Mouse (Mus musculus) kidney, adult 8-10 months (tissue): ENCODE data around the gene Wwox.
A peak's percentile ranks its signal among the peaks of the same experiment; 100 is the strongest.

Experiments
- DNase-seq, 2 experiments: peaks; one replicate each; pipeline ENCODE4 v3.0.0; 2022

The Wwox gene

DNA sequence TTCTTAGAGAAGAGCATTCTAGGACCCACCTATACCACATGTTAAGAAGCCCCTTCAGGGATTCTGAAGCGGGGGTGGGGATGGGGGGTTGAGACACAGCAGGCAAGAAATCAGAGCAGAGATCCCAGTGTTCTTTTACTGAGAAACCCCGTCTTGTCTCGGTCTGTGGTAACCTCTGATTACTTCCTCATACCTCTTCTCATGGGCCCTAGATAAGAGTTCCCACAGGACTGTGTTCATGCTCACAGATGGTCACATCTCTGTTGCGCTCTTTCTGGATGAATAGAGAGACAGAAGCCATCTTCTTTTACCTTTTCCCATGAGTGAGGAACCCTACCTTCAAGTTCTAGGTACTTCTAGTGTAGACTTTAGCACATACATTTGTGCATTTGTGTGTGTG lies 488.5 kb downstream of the Wwox start:
- no peak for DNase-seq

DNA sequence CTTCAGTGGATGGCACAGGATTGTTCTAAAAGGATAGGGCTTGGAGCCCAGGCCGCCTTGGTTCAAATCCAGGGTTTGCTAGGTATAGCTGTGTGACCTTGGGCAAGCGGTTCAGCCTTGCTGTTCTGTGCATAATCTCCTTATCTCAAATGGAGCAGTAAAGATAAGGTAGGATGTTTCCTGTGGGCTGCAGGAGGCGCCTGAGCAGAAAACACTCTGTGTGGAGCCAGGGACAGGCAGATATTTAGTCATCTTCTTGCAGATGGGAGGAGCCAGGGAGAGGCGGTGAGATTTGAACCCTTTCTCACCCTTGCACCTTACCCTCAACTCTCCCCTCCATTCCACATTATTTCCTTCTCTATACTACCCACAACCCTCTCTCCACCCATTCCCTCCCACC lies 490.1 kb downstream of the Wwox start:
- DNase-seq = no peak

DNA sequence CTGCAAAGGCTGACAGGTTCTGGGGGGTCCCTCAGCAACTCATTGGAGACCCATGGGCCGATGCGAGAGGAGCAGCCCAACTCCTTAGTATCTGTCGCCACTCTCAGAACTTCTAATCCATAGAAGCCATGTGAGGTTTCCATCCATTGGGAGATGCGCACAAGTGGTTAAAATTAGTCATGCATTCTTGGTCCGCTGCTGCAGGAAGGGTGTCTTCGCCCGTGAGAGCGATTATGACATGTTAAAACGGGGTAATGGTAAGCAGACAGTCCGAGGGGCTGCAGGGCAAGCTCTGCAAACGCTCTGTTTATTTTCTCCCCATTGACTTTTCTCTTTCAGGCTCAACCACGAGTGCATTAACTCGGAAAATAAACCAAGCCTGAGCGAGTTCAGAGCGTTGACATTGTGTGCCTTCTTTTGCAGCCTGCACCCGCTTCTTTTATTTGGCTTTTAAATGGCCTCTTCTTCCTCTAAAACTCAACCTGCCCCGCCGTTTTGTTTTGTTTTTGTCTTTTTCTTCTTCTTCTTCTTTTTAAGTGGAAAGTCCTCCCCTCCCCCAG lies 492.7 kb downstream of the Wwox start:
- no peak for DNase-seq

DNA sequence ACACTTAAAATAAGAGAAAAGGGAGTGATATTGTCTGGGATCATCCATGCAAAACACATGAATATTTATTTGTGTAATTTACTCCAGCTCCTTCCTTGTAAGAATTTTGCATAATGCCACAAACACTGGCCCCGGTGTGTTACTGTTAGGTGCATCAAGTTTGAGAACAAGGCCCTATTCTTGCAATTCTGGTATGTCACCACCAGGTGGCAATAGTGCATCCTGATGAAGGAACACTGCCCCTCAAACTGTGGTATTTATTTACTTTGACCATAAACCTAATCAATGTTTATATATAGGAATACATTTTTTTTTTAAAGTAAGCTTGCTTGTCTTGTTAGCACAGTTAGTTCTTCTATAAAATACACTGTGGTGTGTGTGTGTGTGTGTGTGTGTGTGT lies 493.8 kb downstream of the Wwox start:
- no peak for DNase-seq

DNA sequence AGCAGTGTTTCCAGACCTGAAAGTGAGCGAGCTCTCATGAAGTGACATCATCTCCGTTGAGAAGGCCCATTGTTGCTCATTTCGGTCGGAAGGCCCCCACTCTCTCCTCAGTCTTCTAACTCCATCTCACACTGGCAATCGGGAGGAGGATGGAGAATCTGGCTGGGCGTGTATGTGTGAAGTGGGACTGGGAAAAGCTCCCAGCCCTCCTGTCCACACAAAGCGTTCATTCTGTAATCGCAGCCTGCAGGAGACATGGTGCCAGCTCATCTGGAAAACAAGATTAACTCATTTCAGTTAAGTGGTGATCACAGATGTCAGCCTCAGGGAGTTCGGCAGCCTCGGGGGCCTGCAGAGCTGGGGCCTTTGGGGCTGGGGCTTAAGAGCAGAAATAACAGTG lies 497.4 kb downstream of the Wwox start:
- no peak for DNase-seq

DNA sequence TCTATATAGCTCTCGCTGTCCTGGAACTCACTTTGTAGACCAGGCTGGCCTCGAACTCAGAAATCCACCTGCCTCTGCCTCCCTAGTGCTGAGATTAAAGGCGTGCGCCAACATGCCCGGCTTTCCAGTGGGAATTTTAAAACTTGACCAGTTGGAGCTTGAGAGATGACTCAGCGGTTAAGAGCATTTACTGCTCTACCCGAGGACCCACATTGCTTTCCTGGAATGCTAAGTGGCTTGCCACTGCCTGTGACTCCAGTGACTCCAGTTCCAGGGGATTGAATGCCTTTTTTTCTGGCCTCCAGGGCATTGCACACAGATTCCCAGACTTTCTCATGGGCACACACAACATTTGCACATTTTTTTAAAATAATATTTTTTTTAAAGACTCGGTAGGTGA lies 499.9 kb downstream of the Wwox start:
- no peak for DNase-seq

DNA sequence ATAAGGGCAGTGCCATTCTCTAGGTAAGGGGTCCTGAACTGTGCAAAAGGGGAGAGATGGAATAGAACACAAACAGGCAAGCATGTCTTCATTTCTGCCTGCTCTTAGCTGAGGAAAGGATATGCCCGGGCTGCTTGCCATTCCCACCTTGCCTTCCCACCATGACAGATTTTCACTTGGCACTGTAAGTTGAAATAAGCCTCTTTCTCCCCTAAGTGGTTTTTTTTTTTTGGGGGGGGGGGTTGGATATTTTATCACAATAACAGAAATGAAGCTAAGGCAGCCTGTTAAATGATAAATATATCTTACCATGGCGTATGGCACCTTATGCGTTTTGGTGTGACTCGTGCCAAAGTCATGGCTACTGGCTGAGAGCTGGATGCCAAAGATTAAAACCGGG lies 501.6 kb downstream of the Wwox start:
- DNase-seq = no peak

DNA sequence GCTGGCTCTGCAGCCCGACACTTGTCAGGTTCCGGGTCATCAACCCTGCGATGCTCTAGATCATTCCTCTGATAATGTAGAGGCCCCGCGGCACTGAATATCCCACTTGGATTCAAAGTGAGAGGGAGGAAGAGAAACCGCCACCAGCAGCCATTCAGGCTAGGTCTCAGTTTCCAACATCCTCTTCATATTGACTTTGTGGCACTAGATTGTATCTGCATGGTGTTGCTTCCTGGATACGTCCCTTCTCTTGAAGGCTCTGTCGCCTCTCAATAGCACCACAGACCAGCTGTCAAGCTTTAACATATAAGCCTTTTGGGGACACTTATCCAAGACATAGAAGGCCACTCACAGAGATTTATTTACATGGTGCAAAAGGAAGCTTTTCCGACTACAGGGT lies 502.2 kb downstream of the Wwox start:
- no peak for DNase-seq

DNA sequence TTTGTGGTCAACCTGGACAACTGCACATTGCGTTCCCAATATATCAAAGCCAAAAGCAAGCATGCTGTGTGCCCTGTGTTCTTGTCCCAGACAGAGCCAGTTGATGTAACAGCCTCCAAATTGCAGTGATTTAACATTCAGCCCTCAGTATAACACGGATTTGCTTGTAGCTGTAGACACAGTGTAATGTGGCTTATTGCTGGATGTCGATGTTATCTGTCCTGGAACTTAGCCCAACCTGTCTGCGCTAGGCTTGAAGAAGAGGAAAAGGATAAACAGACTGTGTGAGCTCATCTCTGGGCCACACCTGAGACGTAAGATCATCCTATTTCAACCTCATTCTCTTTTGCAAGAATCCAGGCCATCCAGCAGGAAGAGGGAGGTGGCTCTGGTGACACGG lies 508.5 kb downstream of the Wwox start:
- no peak for DNase-seq

DNA sequence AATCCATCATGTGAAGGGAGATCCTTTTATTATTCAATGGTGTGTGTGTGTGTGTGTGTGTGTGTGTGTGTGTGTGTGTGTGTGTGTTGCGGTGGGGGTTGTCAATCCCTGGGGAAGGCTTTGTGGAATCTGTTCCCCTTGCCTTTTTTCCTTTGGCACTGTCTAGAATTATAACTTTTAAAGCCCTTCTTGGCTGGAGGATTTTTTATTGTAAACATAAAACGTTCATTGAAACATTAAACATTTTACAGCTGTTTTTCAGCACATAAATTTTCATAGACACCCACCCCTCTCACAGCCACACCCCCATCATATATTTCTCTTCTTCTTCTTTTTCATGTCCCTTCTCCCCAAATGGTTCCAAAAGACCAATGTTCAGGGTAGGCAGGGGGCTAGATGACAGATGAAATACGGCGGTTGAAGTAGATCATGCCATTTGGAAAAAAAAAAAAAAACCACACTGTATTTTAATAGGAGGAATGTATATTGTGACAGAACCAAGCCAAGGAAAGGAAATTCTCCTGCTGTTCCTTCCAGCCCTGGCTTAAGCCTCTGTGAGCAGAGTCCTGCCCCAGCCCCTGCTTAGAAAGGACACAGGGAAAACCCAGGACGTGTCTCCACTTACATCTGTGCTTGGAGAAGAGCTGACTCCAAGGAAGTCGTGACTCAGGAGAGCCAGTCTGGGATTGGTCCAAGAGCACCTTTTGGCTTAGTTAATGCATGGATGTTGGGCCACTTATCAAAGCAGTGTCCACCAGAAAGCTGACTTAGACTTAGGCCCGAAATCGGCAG lies 517.1 kb downstream of the Wwox start:
- no peak for DNase-seq

DNA sequence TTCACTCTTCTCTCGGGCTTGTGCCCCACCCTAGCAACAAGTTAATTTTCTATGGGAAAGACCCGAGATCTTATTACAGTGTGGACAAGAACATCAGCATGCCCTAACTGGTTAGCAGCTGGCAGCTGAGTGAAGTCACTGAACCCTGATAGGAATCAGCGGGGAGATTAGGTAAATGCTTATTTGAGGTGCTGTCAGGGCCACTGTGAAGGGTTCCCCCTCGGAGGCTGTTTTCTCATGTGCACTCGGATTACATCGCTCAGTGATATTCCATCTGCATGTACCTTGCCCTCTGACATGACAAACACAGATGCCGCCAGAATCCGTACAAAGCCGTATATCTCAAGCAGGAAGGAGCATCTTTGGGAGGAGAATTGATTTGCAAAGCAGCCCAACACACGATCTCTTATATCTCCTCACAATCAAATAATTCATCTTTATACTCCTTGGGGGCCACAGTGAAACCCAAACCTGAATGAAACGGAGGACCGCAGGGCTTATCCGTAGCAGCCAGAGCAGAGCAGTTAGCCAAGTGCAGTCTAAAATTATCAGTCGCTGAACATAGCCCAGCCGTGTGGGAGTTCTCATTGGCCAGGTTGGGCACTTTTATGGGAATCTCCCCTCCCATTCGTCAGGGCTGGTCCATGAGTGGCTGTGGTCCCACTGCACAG lies 519.1 kb downstream of the Wwox start:
- DNase-seq = no peak

DNA sequence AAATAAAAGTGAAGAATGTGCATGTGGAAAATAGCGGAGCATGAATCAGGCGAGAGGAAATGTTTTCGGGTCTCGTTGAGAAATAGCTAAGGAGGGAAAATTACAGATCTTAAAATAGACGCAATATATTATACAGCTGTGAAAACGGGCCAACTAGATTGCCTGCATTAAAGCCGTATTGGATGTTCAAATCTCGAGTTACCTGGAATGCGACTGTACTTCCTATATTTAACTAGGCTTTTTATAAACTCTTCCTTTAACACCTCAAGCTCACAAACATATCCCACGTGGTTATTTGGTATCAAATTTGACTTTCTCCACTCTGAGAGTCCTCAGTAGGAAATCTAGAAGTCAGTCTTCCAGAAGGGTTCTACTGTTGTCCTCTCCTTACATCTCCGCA lies 520.0 kb downstream of the Wwox start:
- no peak for DNase-seq

DNA sequence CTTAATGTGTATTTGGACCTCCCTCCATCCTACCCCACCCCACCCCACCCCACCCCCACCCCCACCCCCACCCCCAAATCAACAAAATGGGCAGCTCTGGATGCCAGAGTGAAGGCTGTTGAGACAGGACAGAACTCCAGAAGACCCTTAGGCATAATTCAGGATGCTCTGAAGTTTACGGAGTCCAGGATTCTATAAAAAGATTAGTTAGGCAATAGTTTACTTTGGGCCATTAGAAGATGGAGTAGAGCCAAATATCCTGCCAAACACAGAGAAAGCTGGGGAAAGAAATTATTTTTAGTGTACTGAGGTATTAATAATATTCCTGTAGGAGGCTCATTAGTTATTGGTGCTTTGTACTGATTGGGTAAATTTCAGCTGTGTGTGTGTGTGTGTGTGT lies 523.0 kb downstream of the Wwox start:
- no peak for DNase-seq

DNA sequence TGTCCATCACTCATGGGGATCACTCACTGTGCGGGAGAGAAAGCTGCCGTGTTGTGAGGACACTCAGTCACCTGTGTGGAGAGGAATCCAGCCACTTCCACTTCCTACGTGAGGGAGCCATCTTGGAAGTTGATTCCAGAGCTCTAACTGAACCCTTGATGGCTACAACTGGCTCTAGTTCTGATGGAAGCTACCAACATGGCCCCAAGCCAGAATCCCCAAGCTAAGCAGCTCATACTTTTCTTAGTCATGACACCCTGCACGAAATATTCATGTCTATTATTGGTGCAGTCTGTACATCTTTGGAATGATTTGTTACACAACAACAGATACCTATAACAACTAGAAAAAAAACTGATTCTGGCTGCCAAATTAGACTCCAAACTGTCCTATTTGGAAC lies 523.8 kb downstream of the Wwox start:
- no peak for DNase-seq

DNA sequence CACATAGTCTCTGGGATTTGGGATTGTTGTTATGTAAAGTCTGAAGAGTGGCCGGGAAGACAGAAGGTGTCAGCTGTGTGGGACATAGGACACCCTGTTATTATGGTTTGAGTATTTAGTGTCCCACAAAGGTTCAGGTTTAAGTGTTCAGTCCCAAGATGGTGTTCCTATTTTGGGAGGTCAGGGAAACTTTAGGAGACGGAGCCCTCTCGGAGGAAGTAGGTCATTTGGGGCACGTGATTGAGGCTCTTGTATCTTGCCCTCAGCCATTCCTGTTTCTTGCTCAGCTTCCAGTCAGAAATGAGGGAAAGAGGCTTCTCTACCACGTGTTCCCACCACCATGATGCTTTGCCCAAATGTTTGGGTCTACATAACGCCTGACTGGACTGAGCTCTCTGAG lies 524.8 kb downstream of the Wwox start:
- DNase-seq = no peak

DNA sequence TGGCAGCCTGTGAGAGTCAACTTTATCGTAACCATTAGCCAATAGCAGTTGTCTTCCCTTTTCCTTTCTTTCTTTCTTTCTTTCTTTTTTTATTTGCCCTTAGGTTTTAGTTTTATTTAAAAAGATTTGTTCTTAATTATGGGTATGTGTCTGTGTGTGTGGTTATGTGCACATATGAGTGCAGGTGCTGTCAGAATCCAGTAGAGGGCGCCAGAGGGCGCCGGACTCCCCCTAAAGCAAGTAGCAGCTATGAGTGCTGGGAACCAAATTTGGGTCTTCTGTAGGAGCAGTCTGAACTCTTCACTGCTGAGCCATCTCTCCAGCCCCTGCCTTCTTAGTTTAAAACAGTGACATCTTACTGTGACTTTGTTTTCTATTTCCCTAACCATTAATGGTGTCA lies 529.4 kb downstream of the Wwox start:
- DNase-seq = no peak

DNA sequence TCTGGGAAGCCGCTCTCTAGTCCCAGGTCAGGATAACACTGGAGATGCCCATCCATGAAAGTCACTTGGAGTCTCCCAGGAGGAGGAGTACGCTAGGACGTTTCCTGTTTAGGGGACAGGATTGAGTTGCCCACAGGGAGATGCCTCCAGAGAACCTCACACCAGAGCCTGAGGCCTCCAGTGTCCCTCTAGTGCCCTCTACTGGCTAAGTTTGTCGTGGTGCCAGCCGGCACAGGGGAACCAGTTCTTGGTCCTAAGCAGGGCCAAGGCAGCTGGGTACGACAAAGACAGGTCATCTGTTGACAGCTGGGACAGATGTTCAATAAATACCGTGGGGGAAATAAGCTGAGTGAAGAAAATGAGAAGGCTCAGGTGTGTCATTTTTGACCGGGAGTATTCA lies 531.9 kb downstream of the Wwox start:
- DNase-seq = peak; percentile 52 to 68

DNA sequence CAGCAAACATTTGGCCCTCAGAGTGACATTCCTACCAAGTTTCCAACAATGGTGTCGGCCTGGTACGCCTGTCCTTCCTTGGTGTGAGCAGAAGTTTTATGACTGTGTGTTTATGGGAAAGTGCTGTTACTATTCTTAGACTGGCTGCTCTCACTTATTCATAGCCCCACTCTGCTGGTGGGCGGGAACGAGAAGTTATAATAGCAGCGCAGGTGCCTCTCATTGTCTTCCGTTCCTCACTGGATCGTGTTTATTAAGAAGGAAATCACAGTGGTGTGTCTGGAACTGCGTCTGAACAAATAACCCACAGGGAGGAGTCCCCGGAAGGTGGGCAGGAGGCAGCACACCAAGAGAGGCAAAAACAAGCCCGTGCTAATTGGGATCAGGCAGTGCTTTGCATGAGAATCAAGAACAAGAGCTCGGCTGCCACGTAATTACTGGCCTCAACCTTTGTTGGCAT lies 533.6 kb downstream of the Wwox start:
- DNase-seq = no peak

DNA sequence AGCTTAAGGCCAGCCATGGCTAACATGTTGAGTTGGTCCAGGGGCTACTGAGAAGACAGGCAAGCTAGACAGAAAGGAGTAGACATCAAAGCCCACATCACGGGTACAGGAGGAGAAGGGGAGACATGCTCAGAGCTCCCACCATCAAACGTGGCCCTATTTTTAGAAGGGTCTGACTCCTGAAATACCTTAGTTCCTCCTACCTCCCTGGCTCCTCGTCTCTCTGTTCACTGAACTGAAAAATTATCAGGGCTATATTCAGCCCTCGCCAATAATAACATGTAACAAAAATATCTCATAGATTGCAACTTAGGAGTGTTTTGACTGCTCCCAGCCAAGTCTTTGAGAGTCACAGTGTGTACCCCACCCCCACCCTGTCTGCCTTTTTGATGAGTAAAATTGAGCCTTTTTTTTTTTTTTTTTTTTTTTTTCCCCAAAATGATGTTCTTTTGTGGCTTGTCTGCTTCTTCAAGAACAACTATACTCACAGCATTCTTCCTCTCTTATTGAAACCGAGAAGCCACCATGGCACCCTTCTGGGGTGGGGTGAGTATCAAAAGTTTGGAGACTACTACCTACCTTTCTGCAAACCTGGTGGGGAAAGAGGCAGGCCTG lies 535.0 kb downstream of the Wwox start:
- no peak for DNase-seq

DNA sequence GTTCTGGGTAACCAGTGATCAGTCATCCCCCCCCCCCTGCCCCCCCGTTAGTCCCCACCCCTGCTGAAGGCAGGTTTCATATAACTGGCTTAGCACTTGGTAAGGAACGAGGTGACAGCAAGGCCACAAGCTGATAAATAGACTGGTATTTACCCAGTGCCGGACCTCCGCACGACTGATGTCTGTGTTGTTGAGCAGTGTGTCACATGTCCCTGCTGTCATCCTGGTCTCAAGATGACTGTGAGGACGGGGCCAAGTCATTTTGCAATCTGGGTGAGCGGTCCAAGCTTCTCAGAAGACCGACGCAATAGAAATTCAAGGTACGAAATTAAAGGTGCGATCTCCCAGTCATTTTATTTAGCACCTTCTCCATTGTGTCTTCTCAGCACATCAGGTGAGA lies 538.3 kb downstream of the Wwox start:
- no peak for DNase-seq

DNA sequence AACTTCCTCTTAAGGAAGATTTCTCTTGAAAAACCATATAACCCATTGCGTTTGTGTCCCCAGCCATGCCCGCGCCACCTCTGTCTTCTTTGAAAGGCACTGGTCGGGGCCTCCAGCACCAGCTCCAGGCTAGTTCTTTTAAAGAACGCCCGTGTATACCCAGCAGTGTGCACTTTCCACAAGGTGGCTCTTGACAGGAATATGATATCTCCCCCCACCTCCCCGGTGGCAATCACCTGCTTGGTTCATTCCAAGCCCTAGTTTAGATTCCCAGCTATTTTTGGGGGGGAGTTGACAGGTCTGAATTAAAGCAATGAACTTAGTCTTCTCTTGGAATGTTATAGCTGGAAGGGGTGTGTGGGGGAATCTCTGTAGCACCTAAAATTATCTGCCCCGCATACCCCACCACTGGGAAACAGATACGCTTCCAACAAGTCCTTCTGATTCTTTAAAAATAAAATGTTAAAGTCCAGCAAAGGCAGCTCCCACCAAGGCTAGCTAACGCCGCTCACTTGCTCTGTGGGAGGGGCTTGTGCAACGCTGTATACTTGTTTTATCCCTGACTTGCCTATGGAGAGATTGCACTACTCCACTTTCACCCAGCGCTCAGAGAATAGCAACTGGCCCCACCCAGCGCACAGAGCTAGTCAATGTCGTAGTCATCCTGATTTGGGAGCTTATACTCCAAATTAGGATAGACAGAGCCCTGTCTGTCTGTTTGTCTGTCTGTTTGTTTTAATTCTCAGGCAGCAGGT lies 538.9 kb downstream of the Wwox start:
- no peak for DNase-seq

DNA sequence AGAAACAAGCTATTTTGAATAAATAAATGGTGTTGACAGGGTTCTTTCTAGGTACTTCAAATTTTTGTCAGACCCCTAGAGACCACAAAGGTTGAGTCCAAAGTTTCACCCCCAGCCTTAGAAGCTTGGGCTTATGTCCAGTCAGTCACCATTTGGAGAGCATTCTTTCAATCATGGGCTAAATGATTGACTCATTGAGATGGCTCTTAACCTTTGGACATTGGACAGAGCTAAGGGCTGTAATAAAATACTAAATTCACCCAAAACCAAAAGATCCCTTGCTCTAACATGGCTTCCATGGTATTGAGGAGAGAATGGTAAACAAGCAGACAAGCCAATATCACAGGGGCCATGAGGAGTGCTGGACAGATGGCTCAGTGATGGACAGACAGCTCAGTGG lies 540.2 kb downstream of the Wwox start:
- DNase-seq = peak; percentile 9 to 21

DNA sequence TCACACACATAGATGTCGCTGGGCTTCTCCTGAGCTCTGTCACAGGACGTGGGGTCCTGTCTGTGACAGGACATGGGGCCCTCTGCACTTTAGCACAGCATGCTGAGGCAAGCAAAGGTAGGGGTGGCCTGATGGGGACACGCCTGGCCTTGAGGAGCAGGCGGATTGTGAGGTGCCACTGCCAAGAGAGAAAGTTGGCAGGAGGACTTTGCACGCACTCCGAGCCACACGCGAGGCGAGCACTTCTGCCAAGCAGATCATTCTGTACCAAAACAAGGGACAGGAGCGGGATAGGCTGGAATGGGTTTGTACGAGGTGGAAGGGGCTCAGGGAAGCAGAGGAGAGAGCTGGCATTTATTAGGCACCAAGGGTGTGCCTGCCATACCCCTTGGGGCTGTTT lies 543.3 kb downstream of the Wwox start:
- peak in 1 of 2 experiments; percentile 30 for DNase-seq
